Mouse (Mus musculus): Measurements from ENCODE around the gene Slc25a14.
A peak's percentile ranks its signal among the peaks of the same experiment; 100 is the strongest.

Slc25a14 gene

GRCm38 (mm10) chrX:48623379-48624053 lies at the start of gene Slc25a14:
TSS of gene Slc25a14 (plus strand) at chrX:48623413.
- peak; percentile 68 to 70 for DNase-seq (ENCODE audit: low spot score in 2 of 2)

- no peak for DNase-seq (ENCODE audit: low spot score in 2 of 2)
Measured at GRCm38 (mm10) chrX:48583332-48583731, 39.9 kb upstream of the Slc25a14 start.

GRCm38 (mm10) chrX:48593721-48594098 lies 29.5 kb upstream of the Slc25a14 start:
- no peak for DNase-seq (ENCODE audit: low spot score in 2 of 2)

GRCm38 (mm10) chrX:48594099-48594760 lies 29.0 kb upstream of the Slc25a14 start, which contains the start of gene Zfp280c:
TSS of gene Zfp280c (minus strand) at chrX:48594504.
- peak; percentile 47 to 54 for DNase-seq (ENCODE audit: low spot score in 2 of 2)

- DNase-seq (ENCODE audit: low spot score in 2 of 2): no peak
Measured at GRCm38 (mm10) chrX:48596053-48596452, 27.2 kb upstream of the Slc25a14 start.

- DNase-seq (ENCODE audit: low spot score in 2 of 2): no peak
Measured at GRCm38 (mm10) chrX:48596906-48597305, 26.3 kb upstream of the Slc25a14 start.

GRCm38 (mm10) chrX:48604872-48605271 lies 18.3 kb upstream of the Slc25a14 start:
- DNase-seq (ENCODE audit: low spot score in 2 of 2): no peak

- DNase-seq (ENCODE audit: low spot score in 2 of 2): no peak
Measured at GRCm38 (mm10) chrX:48623049-48623378, 199 bp upstream of the Slc25a14 start.

GRCm38 (mm10) chrX:48624054-48624420 lies 824 bp downstream of the Slc25a14 start:
- DNase-seq (ENCODE audit: low spot score in 2 of 2): no peak

GRCm38 (mm10) chrX:48637032-48637431 lies 13.8 kb downstream of the Slc25a14 start:
- DNase-seq (ENCODE audit: low spot score in 2 of 2): no peak

GRCm38 (mm10) chrX:48644122-48644521 lies 20.9 kb downstream of the Slc25a14 start:
- DNase-seq (ENCODE audit: low spot score in 2 of 2): peak in 1 of 2 experiments; percentile 21

- DNase-seq (ENCODE audit: low spot score in 2 of 2): no peak
Measured at GRCm38 (mm10) chrX:48666807-48667206, 43.6 kb downstream of the Slc25a14 start.

- no peak for DNase-seq (ENCODE audit: low spot score in 2 of 2)
Measured at GRCm38 (mm10) chrX:48669588-48669987, 46.4 kb downstream of the Slc25a14 start.

GRCm38 (mm10) chrX:48671714-48672113 lies 48.5 kb downstream of the Slc25a14 start:
- DNase-seq (ENCODE audit: low spot score in 2 of 2): no peak

GRCm38 (mm10) chrX:48674171-48674570 lies 51.0 kb downstream of the Slc25a14 start, which contains the start of gene Gpr119:
TSS of gene Gpr119 (minus strand) at chrX:48674478.
- DNase-seq (ENCODE audit: low spot score in 2 of 2): no peak

- peak in 1 of 2 experiments; percentile 40 for DNase-seq (ENCODE audit: low spot score in 2 of 2)
Measured at GRCm38 (mm10) chrX:48683451-48683850, 60.2 kb downstream of the Slc25a14 start.

- no peak for DNase-seq (ENCODE audit: low spot score in 2 of 2)
Measured at GRCm38 (mm10) chrX:48683857-48684256, 60.6 kb downstream of the Slc25a14 start.

GRCm38 (mm10) chrX:48694460-48694859 lies 71.2 kb downstream of the Slc25a14 start:
- peak in 1 of 2 experiments; percentile 4 for DNase-seq (ENCODE audit: low spot score in 2 of 2)

- peak; percentile 83 to 87 for DNase-seq (ENCODE audit: low spot score in 2 of 2)
Measured at GRCm38 (mm10) chrX:48694864-48695371, 71.7 kb downstream of the Slc25a14 start, which contains the start of gene Rbmx2. TSS of gene Rbmx2 (plus strand) at chrX:48695004.

- no peak for DNase-seq (ENCODE audit: low spot score in 2 of 2)
Measured at GRCm38 (mm10) chrX:48709701-48710100, 86.5 kb downstream of the Slc25a14 start.
